Mouse (Mus musculus) liver, embryonic 13.5 days (tissue): ENCODE measurements around the gene Plekhm1. TPM values are rescaled to one million over a fixed set of nuclear protein-coding genes. Genes with fewer than 3 reads are reported as not detected.
A peak's percentile ranks its signal among the peaks of the same experiment; 100 is the strongest.

ENCODE experiments used
- ATAC-seq: fragments of 200-750 bp; cut with Nextera tagmentation; 2 replicates; pipeline ENCODE4 v1.8.0; 2017; ENCODE audit warnings: low read depth, mild to moderate bottlenecking, moderate number of reproducible peaks, moderate library complexity
- DNase-seq: peaks from one replicate; pipeline ENCODE4 v3.0.0; 2022
- H3K27ac ChIP-seq: fragments of 300-500 bp; sonication (generic); 2 replicates; pipeline ENCODE4 v1.5.1; 2015; ENCODE audit warnings: moderate library complexity, mild to moderate bottlenecking, inconsistent platforms
- H3K27me3 ChIP-seq: fragments of 300-500 bp; sonication (generic); 2 replicates; pipeline ENCODE4 v1.6.1; 2015; ENCODE audit warnings: mild to moderate bottlenecking, inconsistent platforms
- H3K36me3 ChIP-seq: fragments of 300-500 bp; sonication (generic); 2 replicates; pipeline ENCODE4 v1.6.1; 2015; ENCODE audit warnings: mild to moderate bottlenecking, inconsistent platforms
- H3K4me1 ChIP-seq: fragments of 300-500 bp; sonication (generic); replicated peaks from 2 replicates; pipeline ENCODE4 v1.6.1; 2015; ENCODE audit warnings: inconsistent platforms
- H3K4me2 ChIP-seq: fragments of 300-500 bp; sonication (generic); 2 replicates; pipeline ENCODE4 v1.6.1; 2015; ENCODE audit warnings: inconsistent platforms, mild to moderate bottlenecking, moderate library complexity
- H3K4me3 ChIP-seq: fragments of 300-500 bp; sonication (generic); replicated peaks from 2 replicates; pipeline ENCODE4 v1.5.1; 2015; ENCODE audit warnings: mild to moderate bottlenecking, inconsistent platforms
- H3K9ac ChIP-seq: fragments of 300-500 bp; sonication (generic); 2 replicates; pipeline ENCODE4 v1.6.1; 2015; ENCODE audit warnings: mild to moderate bottlenecking, inconsistent platforms
- H3K9me3 ChIP-seq: fragments of 300-500 bp; sonication (generic); replicated peaks from 2 replicates; pipeline ENCODE4 v1.6.1; 2016; ENCODE audit warnings: inconsistent platforms
- WGBS: fragments of 180-500 bp; shearing (Covaris S2); methylation state at CpG from one replicate; pipeline ENCODE4 v1.1.7; 2015; ENCODE audit not compliant: insufficient replicate concordance; 5-methylcytosine and 5-hydroxymethylcytosine counted together
- polyA plus RNA-seq: library from polyadenylated mRNA; unstranded; fragments of >200 nt; fragmentation: Nextera tagmentation; extraction: Ambion mirVana; gene quantifications from 2 replicates; pipeline ENCODE4 v1.2.1, GENCODE M21; 2015

The Plekhm1 gene
- polyA plus RNA-seq, 1 experiment from 2014 or later, result 2.8 TPM

DNA sequence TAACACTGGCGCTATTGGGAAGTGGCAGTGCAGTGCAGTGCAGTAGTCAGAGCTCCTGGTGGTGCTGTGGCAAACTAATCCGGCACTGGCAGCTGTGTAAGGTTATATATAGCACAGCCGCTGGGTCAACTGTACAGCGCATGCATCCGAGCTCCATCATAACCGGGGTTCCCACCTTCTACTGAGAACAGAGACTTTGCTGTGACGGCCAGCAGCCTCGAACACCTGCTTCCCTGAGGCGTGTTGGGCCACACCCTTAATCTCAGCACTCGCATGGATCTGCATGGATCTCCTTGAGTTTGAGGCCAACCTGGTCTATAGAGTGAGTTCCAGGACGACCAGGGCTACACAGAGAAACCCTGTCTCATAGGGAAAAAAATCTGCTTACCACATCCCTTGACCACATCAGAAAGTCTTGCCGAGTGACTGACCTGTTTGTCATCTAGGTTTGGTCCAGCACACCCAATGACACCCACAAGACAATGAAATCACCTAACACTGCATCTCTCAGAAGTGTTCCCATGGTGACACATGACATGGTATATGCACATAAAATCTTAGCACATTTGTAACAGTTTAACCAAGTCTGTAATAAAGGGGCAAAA, 61.7 kb downstream of the Plekhm1 start:
- 71% methylated on average over 12 of the region's 12 CpGs for WGBS
- H3K4me3 ChIP-seq, result no peak overlapping the region
- H3K4me1 ChIP-seq, result peaks cover 17% of the 10 kb centered on the region
- peaks cover 3% of the 10 kb centered on the region; the same call in 1 of the 2 replicates for H3K36me3 ChIP-seq
- H3K9ac ChIP-seq, result no peak overlapping the region
- no peaks in the 10 kb centered on the region; the same call in 1 of the 2 replicates for H3K9me3 ChIP-seq
- H3K4me2 ChIP-seq, result no peak overlapping the region
- DNase-seq (no peak), ATAC-seq (no peak)
- no peak overlapping the region for H3K27ac ChIP-seq
- no peaks in the 10 kb centered on the region for H3K27me3 ChIP-seq

DNA sequence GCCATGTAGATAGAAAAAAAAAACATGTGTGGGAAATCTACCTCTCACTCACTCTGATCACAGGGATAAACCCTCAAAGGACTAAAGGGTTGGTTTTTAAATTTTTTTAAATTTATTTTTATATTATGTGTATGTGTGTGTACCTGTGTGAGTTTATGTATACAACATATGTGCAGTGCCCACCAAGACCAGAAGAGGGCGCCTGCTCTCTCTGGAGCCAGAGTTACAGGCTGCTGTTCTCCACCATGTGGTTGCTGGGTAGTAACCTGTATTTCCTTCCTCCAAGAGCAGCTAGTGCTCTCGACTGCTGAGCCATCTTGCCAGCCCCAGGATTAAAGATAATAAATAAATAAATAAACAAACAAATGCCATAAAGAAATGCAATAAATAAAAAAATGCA, 62.8 kb downstream of the Plekhm1 start:
- Histone ChIP-seq H3K4me2 (no peak overlapping the region), H3K9ac (no peak overlapping the region), H3K4me1 (peaks cover 25% of the 10 kb centered on the region), H3K9me3 (no peaks in the 10 kb centered on the region; the same call in 1 of the 2 replicates), H3K27ac (no peak overlapping the region), H3K36me3 (peaks cover 3% of the 10 kb centered on the region; the same call in 1 of the 2 replicates), H3K27me3 (no peaks in the 10 kb centered on the region), H3K4me3 (no peak overlapping the region)
- ATAC-seq (no peak), DNase-seq (no peak)
- WGBS, result 50% methylated on average over 2 of the region's 2 CpGs

DNA sequence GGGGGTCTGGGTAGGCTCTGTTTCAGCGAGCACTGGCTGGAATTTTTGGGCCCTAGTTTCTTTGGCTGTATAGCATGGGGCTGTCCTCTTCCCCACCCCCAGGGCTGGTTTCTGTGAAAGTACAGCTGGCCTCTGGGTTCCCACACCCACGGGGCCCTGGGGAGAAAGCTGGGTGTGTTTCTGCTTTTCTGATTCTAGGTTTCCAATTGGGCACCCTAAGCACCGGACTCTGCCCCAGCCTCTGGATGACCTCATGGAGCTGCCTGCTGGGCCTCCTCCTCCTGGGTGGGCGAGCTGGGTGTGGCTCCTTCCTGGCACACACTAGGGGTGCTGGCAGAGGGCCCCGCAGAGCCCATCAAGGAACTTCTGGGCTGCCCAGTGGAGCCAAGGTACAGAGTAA, 65.8 kb downstream of the Plekhm1 start:
- Histone ChIP-seq H3K27me3 (no peaks in the 10 kb centered on the region), H3K36me3 (no peaks in the 10 kb centered on the region), H3K4me1 (peaks cover 31% of the 10 kb centered on the region), H3K4me3 (no peak overlapping the region), H3K9me3 (no peaks in the 10 kb centered on the region), H3K4me2 (no peak overlapping the region), H3K27ac (no peak overlapping the region), H3K9ac (no peak overlapping the region)
- ATAC-seq (peak; percentile 42), DNase-seq (no peak)
- 26% methylated on average over 5 of the region's 5 CpGs for WGBS

DNA sequence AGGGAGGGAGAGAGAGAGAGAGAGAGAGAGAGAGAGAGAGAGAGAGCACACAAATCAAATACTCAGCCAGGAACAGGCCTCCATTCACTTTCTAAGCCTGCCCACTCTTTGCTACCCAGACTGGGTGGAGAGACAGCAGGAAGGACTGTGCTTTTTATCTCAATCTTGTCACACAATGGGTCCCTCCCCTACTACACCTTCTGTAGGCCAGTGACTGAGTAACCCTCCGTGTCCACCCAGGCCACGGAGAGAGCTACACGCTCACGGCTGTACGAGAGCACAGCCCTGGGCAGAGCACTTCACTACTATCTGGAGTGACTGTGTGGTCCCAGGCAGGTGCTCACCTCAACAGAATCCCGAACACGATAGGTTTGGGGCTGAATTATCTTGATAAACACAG, 66.3 kb downstream of the Plekhm1 start:
- no peak overlapping the region for H3K4me2 ChIP-seq
- no peak overlapping the region for H3K27ac ChIP-seq
- DNase-seq, result no peak
- 36% methylated on average over 7 of the region's 7 CpGs for WGBS
- H3K27me3 ChIP-seq, result no peaks in the 10 kb centered on the region
- H3K36me3 ChIP-seq, result no peaks in the 10 kb centered on the region
- no peaks in the 10 kb centered on the region for H3K9me3 ChIP-seq
- no peak overlapping the region for H3K4me3 ChIP-seq
- H3K4me1 ChIP-seq, result peaks cover 31% of the 10 kb centered on the region
- peak; percentile 27; the same call in 1 of the 2 replicates for ATAC-seq
- H3K9ac ChIP-seq, result no peak overlapping the region

DNA sequence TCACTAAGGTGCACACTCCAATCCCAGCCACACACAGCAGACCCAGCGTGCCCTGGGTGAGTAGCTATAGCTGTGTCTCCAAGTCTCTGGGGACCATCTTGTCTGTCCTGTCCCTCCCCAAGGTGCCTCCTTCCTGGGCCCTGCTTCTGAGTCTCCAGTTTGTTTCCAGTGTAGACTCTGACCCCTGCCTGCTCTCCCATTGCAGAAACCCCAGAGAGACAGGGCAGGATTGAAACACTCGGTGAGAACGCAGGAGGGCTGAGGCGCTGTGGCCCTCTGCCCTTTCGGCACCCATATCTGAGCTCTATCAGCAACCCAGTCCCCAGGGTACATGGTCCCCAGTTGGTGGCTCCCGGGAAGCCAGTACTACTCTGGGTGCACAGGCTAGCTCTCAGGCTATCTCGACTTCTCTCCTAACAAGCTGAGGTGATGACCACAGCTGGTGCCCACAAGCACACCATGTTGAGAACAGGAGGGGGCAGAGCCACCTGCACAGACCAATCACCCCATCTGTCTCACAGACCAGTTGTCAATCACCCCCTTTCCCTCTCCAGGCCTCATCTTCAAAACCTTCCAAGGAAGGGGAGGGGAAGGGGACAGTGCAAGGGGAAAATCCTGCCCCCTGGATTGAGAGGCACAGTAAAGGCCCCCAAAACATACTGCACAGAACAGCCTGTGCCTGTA, 66.9 kb downstream of the Plekhm1 start:
- 66% methylated on average over 7 of the region's 7 CpGs for WGBS
- Histone ChIP-seq H3K36me3 (no peaks in the 10 kb centered on the region), H3K4me1 (peaks cover 31% of the 10 kb centered on the region), H3K4me2 (no peak overlapping the region), H3K9me3 (no peaks in the 10 kb centered on the region), H3K4me3 (no peak overlapping the region), H3K9ac (no peak overlapping the region), H3K27me3 (no peaks in the 10 kb centered on the region), H3K27ac (no peak overlapping the region)
- DNase-seq, result no peak
- no peak for ATAC-seq

DNA sequence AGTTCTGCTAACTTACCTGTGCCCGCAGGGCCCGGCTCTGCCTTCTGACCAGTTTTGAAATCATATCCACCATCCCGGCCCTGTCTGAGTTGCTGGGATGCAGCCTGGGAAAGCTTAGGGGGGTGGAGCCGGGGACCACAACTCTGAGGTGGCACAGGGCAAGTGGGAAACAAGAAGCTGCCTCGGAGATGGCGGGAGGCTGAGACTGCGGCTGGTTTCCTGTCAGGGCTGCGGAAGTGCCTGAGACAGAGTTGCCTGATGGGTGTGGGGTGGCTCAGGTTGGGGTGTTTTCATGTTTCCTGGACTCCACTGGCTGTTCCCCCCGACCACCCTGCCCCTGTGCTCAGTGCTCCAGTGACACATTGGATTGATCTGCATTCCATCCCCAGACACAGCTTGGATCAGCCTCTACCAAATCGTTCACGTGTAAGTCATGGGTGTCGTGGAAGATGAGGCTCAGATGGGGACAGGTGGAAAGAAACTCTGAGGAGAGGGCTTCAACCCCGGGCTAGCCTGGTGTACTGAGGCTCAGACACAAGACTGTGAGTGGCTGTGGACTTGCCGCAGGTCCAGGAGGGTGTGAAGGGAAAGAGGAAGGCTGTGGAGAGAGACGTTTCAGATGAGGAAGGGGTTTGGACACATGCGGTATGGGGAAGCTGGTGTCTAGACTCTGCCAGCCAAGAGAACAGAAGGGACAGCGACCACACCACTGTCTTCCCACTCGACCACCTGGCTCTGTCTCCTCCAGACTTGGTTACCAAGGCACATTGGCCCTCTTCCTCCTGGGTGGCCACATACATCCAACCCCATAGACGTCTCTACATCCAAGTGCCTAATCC, 67.8 kb downstream of the Plekhm1 start:
- no peak for DNase-seq
- Histone ChIP-seq H3K36me3 (no peaks in the 10 kb centered on the region), H3K4me1 (peaks cover 38% of the 10 kb centered on the region), H3K4me2 (peak overlapping the region; percentile 19; the same call in 1 of the 2 replicates), H3K27me3 (no peaks in the 10 kb centered on the region), H3K27ac (peak overlapping the region; percentile 39; the same call in 1 of the 2 replicates), H3K9ac (no peak overlapping the region), H3K4me3 (peak overlapping the region; percentile 14; the same call in 1 of the 2 replicates), H3K9me3 (no peaks in the 10 kb centered on the region)
- no peak for ATAC-seq
- 34% methylated on average over 19 of the region's 19 CpGs for WGBS

DNA sequence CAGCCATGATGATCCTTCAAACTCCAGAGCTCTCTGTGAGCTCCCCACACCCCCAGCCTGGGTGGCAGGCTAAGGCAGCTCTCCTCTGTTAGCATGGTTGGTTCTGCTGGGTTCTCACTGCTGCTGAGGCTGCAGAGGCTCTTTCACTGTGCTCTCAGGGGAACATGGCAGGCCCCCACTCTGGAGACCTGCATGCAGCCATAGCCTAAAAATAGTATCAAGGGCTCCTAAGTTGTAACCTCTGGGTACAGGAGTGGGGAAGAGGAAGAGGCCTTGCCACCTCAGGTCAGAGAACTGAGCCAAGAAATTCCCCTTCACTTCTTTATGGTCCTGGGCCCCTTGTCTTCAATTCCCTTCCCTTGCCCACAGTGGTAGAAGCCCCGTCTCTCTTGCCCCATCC, 68.6 kb downstream of the Plekhm1 start:
- Histone ChIP-seq H3K4me3 (peak overlapping the region; percentile 14; the same call in 1 of the 2 replicates), H3K27me3 (no peaks in the 10 kb centered on the region), H3K4me2 (peak overlapping the region; percentile 19), H3K36me3 (no peaks in the 10 kb centered on the region), H3K4me1 (peaks cover 38% of the 10 kb centered on the region), H3K27ac (no peak overlapping the region), H3K9me3 (no peaks in the 10 kb centered on the region), H3K9ac (no peak overlapping the region)
- DNase-seq (no peak), ATAC-seq (no peak)
- 40% methylated on average over 1 of the region's 1 CpGs for WGBS

DNA sequence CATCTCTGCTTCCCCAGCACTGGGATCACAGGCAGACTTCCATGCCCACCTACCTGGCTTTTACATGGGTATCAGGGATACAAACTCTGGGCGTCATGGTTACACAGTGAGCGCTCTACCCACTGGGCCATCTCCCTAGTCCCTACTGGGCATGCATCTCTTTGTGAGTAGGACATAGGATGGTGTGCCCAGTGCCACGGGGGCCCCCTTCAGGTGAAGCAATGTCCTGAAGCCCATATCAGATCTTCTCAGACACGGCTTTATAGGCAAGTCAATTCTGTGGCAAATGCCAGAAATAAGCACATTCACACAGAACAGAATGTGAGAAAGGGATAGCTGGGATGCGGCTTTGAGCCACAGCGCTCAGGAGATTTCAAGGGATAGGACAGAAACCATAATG, 69.4 kb downstream of the Plekhm1 start:
- Histone ChIP-seq H3K4me1 (peaks cover 38% of the 10 kb centered on the region), H3K9ac (no peak overlapping the region), H3K4me2 (peak overlapping the region; percentile 19; the same call in 1 of the 2 replicates), H3K27ac (no peak overlapping the region), H3K27me3 (no peaks in the 10 kb centered on the region), H3K9me3 (no peaks in the 10 kb centered on the region), H3K4me3 (no peak overlapping the region), H3K36me3 (no peaks in the 10 kb centered on the region)
- ATAC-seq, result no peak
- no peak for DNase-seq
- 65% methylated on average over 6 of the region's 6 CpGs for WGBS

DNA sequence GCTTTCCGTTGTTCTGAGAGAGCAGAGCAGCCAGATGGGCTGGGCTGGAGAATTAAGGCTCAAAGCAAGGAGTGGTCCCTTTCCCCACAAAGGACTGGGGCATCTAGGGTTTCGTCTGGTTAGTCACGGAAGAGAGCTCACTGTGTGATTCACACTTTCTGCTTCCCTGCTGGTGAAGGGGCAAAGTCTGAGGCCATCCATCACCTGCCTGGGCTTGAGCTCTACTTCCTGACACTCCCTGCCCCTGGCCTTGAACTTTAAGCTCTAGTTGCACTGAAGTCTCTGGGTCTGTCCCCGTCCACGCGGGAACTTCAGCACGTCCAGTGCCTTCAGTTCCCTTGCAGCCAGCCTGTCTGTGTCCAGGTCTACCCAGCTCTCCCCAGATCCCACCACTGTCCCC, 71.8 kb downstream of the Plekhm1 start:
- Histone ChIP-seq H3K4me3 (no peak overlapping the region), H3K36me3 (no peaks in the 10 kb centered on the region), H3K27ac (no peak overlapping the region), H3K4me1 (peaks cover 21% of the 10 kb centered on the region), H3K27me3 (no peaks in the 10 kb centered on the region), H3K4me2 (peak overlapping the region; percentile 46; the same call in 1 of the 2 replicates), H3K9me3 (no peaks in the 10 kb centered on the region), H3K9ac (no peak overlapping the region)
- DNase-seq (no peak), ATAC-seq (peak; percentile 16; the same call in 1 of the 2 replicates)
- WGBS, result 33% methylated on average over 7 of the region's 7 CpGs

DNA sequence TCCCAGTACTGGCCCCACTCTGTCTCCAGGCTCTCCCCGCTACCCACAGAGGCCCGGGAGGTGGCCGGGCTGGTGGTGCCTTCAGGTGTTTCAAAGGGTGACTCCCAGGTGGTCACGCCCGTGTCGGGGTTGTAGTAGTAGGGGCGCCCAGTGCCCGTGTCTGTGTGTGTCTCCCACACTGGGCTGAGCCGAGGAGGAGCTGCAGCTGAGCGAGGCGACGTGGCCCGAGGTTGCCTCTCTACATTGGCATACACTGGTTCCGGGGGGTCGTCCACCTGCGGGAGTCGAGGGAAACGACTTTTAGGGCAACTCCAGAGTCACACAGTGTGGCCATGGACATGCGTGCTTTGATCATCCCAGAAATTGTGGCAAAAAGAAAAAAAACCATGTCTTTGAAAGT, 72.4 kb downstream of the Plekhm1 start:
- Histone ChIP-seq H3K4me2 (peak overlapping the region; percentile 46), H3K27me3 (no peaks in the 10 kb centered on the region), H3K4me3 (no peak overlapping the region; the same call in 1 of the 2 replicates), H3K9ac (no peak overlapping the region), H3K9me3 (no peaks in the 10 kb centered on the region), H3K4me1 (peaks cover 16% of the 10 kb centered on the region), H3K27ac (no peak overlapping the region), H3K36me3 (no peaks in the 10 kb centered on the region)
- DNase-seq (no peak), ATAC-seq (no peak)
- 70% methylated on average over 19 of the region's 19 CpGs for WGBS

DNA sequence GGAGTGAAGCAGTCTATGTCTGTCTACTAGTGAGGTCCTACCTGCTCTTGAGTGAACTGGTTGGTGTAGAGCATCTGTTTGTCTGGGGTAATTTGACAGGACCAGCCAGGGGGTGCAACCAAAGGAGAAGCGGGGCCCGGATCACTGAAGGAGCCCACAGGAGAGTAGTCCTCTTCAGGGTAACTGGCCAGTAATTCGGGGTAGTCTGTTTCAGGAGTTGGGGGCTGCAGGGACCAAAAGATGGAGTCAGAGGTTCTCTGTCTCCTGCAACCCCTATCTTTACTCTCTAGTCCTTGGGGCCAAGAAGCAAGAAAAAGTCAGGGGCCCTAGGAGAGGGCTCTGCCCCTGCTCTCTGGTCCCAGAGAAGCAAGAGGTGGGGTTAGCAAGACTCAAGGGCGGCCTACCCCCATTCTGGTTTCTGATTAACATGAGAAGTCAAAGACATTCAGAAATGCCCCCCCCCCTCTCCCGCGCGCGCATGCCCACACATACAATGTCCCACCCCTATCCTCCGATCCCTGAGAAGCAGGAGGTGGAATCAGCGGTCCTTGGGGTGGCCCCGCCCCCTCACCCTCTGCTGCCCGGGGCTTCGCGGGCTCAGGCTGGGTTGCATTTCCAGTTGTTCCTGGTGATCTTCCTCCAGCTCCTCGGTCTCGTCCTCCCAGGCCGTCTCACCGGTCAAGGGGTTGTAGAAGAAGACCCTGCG, 72.9 kb downstream of the Plekhm1 start:
- no peak for DNase-seq
- no peak overlapping the region; the same call in 1 of the 2 replicates for H3K4me3 ChIP-seq

More for the DNA sequence above, 72.9 kb downstream of the Plekhm1 start:
- no peaks in the 10 kb centered on the region for H3K27me3 ChIP-seq
- peaks cover 11% of the 10 kb centered on the region for H3K4me1 ChIP-seq
- H3K4me2 ChIP-seq, result peak overlapping the region; percentile 46
- no peak overlapping the region for H3K9ac ChIP-seq
- H3K9me3 ChIP-seq, result no peaks in the 10 kb centered on the region
- H3K27ac ChIP-seq, result no peak overlapping the region
- H3K36me3 ChIP-seq, result no peaks in the 10 kb centered on the region
- ATAC-seq, result no peak
- WGBS, result 71% methylated on average over 19 of the region's 19 CpGs
